Mouse (Mus musculus) Patski (cell line): ENCODE results near the gene 4930451I11Rik. TPM values are rescaled to one million over a fixed set of nuclear protein-coding genes. Genes with fewer than 3 reads are reported as not detected.

Experiments used
- ATAC-seq: fragments of 100-300 bp; one replicate; pipeline ENCODE4 v1.8.0; 2021
- CTCF ChIA-PET: fragments of 350-600 bp; sonication (Branson Sonifier 250); formaldehyde crosslinking; loops from one replicate; lab custom pipeline; 2022; ENCODE audit warnings: inconsistent platforms; lab: Charles Lee
- POLR2A ChIA-PET: fragments of 350-600 bp; sonication (Branson Sonifier 250); formaldehyde crosslinking; loops from one replicate; lab custom pipeline; 2022; ENCODE audit warnings: antibody characterized with exemption, inconsistent platforms; lab: Charles Lee
- DNase-seq: peaks from one replicate; pipeline ENCODE4 v3.0.0-alpha.2; 2011; ENCODE audit warnings: low read depth, low spot score
- H3K27me3 ChIP-seq: fragments of 371-371 bp; one replicate; pipeline ENCODE4 v1.5.1; 2021
- CTCF ChIP-seq: fragments of 100-300 bp; IDR thresholded peaks from one replicate; pipeline ENCODE4 v1.5.1; 2021
- in situ Hi-C: fragments of 300-500 bp; cut with MboI; formaldehyde crosslinking; loops from 3 replicates; pipeline ENCODE4 v1.11.1; 2018; ENCODE audit warnings: low pct_unique_long_range_greater_than_20kb, mixed read lengths
- polyA plus RNA-seq: library from polyadenylated mRNA; unstranded; gene quantifications from one replicate; pipeline ENCODE4 v1.2.3, GENCODE M21; 2021

Gene 4930451I11Rik
- polyA plus RNA-seq, 1 experiment from 2014 or later, result not detected

GRCm38 (mm10) chr7:126782693-126783092, 48.7 kb downstream of the 4930451I11Rik start:
- no peak for ATAC-seq
- DNase-seq, result no peak
- in situ Hi-C loops, result no loop called here

GRCm38 (mm10) chr7:126781661-126782370, 49.6 kb downstream of the 4930451I11Rik start:
- ChIA-PET CTCF (interaction anchor here (1.3 kb wide), 1 partner anchor 12 kb away, joined by 3 read pairs; no protein-coding TSS in a partner anchor), POLR2A (interaction anchor here (1.6 kb wide), 1 partner anchor 18 kb away, joined by 5 read pairs; no protein-coding TSS in a partner anchor)
- H3K27me3 ChIP-seq, result no peaks in the 10 kb centered on the region
- in situ Hi-C loops, result no loop called here
- ATAC-seq (no peak), DNase-seq (no peak)
- no peak for TF ChIP-seq CTCF

More at GRCm38 (mm10) chr7:126782693-126783092, 48.7 kb downstream of the 4930451I11Rik start:
- no peaks in the 10 kb centered on the region for H3K27me3 ChIP-seq
- POLR2A ChIA-PET, result interaction anchor here (0.8 kb wide), 1 partner anchor 16 kb away, joined by 6 read pairs; no protein-coding TSS in a partner anchor
- CTCF ChIA-PET, result interaction anchor here (1.3 kb wide), 1 partner anchor 11 kb away, joined by 3 read pairs; no protein-coding TSS in a partner anchor
- TF ChIP-seq CTCF, result no peak

- ATAC-seq (no peak), DNase-seq (no peak)
- in situ Hi-C loops, result no loop called here
- CTCF ChIA-PET, result interaction anchor here (1.3 kb wide), 1 partner anchor 26 kb away, joined by 5 read pairs; no protein-coding TSS in a partner anchor
- POLR2A ChIA-PET, result interaction anchor here (1.6 kb wide), 1 partner anchor 18 kb away, joined by 5 read pairs; no protein-coding TSS in a partner anchor
- TF ChIP-seq CTCF, result no peak
- no peaks in the 10 kb centered on the region for H3K27me3 ChIP-seq
These were observed 50.3 kb downstream of the 4930451I11Rik start, which contains the start of gene Tbx6 for GRCm38 (mm10) chr7:126780971-126781635. Gene Tbx6, plus strand, starts transcription at chr7:126781483.

Other genes with a start within 250 kb of the 4930451I11Rik start
- gene Apobr, start 246.7 kb downstream of the 4930451I11Rik start, polyA plus RNA-seq, result 0.94 TPM
- 2.6 TPM for gene Cln3, start 245.8 kb downstream of the 4930451I11Rik start, polyA plus RNA-seq
- 0.68 TPM for gene Il27, start 236.7 kb downstream of the 4930451I11Rik start, polyA plus RNA-seq
- gene Nupr1, start 200.8 kb downstream of the 4930451I11Rik start, polyA plus RNA-seq, result 138 TPM
- 21.1 TPM for gene Sgf29, start 182.3 kb downstream of the 4930451I11Rik start, polyA plus RNA-seq
- 0.62 TPM for gene Sult1a1, start 155.2 kb downstream of the 4930451I11Rik start, polyA plus RNA-seq
- 102 TPM for gene Bola2, start 136.2 kb downstream of the 4930451I11Rik start, polyA plus RNA-seq
- gene Slx1b, start 135.9 kb downstream of the 4930451I11Rik start, polyA plus RNA-seq, result 14.8 TPM
- 1.3 TPM for gene Coro1a, start 123.9 kb downstream of the 4930451I11Rik start, polyA plus RNA-seq
- 122 TPM for gene Mapk3, start 72.0 kb downstream of the 4930451I11Rik start, polyA plus RNA-seq
- gene Gdpd3, start 65.3 kb downstream of the 4930451I11Rik start, polyA plus RNA-seq, result 3.0 TPM
- gene Ypel3, start 54.7 kb downstream of the 4930451I11Rik start, polyA plus RNA-seq, result 109 TPM
- 0.49 TPM for gene Tbx6, start 50.2 kb downstream of the 4930451I11Rik start, polyA plus RNA-seq
- 94.3 TPM for gene Ppp4c, start 39.1 kb downstream of the 4930451I11Rik start, polyA plus RNA-seq
- 1.3 TPM for gene Fam57b, start 34.0 kb downstream of the 4930451I11Rik start, polyA plus RNA-seq
- gene Doc2a, start 15.8 kb upstream of the 4930451I11Rik start, polyA plus RNA-seq, result not detected
- gene Hirip3, start 30.3 kb upstream of the 4930451I11Rik start, polyA plus RNA-seq, result 58.5 TPM
- 67.7 TPM for gene Ino80e, start 30.7 kb upstream of the 4930451I11Rik start, polyA plus RNA-seq
- 66.0 TPM for gene Taok2, start 53.1 kb upstream of the 4930451I11Rik start, polyA plus RNA-seq
- 48.0 TPM for gene Tmem219, start 91.3 kb upstream of the 4930451I11Rik start, polyA plus RNA-seq
- gene Kctd13, start 97.2 kb upstream of the 4930451I11Rik start, polyA plus RNA-seq, result 14.0 TPM
- not detected for gene Asphd1, start 117.9 kb upstream of the 4930451I11Rik start, polyA plus RNA-seq
- gene Sez6l2, start 118.9 kb upstream of the 4930451I11Rik start, polyA plus RNA-seq, result 0.08 TPM
- gene Cdipt, start 144.3 kb upstream of the 4930451I11Rik start, polyA plus RNA-seq, result 143 TPM
- gene Cdiptos, start 144.5 kb upstream of the 4930451I11Rik start, polyA plus RNA-seq, result 1.3 TPM
- 104 TPM for gene Mvp, start 183.0 kb upstream of the 4930451I11Rik start, polyA plus RNA-seq
- 0.33 TPM for gene Pagr1b, start 184.8 kb upstream of the 4930451I11Rik start, polyA plus RNA-seq
- gene Pagr1a, start 185.7 kb upstream of the 4930451I11Rik start, polyA plus RNA-seq, result 17.5 TPM
- gene Gm42742, start 189.5 kb upstream of the 4930451I11Rik start, polyA plus RNA-seq, result 39.5 TPM
- 0.36 TPM for gene Prrt2, start 189.6 kb upstream of the 4930451I11Rik start, polyA plus RNA-seq
- gene Maz, start 195.4 kb upstream of the 4930451I11Rik start, polyA plus RNA-seq, result 139 TPM
- 47.3 TPM for gene Kif22, start 210.8 kb upstream of the 4930451I11Rik start, polyA plus RNA-seq